Mouse (Mus musculus): ENCODE data around the gene Rgs8. TPM values are rescaled to one million over a fixed set of nuclear protein-coding genes. Genes with fewer than 3 reads are reported as not detected.

The Rgs8 gene
- total RNA-seq (2022): 10 to 100 TPM; 67.8 to 86.0 (median 75.7) TPM

DNA sequence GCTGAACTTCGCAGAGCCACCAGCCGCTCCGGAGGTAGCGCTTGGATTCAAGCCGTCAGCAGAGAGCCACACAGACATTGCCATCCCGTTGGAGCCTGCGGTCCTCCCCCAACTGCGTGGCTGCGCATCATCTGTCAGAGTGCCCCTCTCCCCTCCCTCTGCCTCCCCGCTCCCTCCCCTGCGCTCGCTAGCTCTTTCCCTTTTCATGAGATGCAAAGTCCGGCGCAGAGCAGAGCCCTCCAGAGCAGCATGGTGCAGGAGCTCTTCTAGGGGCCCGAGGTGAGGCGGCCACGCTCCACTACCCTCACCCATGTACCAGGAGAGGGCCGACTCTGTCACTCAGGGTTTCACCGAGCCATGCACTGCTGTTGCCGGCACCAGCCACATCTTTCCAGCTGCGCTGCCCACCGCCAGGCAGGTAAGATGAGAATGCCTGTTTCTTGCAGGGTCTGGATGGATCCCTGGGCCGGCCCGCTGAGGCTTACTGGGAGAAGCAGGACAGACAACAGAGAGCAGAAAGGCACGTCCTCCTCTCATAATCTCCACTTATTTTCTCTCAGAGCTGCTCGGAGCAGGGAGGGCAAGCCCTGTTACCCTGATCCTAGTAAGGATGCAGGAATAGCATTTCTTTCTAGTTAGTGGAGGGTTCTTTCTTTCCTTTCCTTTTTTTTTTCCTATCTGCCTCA is at the start of gene Rgs8:
Gene Rgs8 (plus strand): TSS at position 88 of the 686 bp plus-strand sequence.
- no peak for DNase-seq (ENCODE audit: low spot score in 2 of 2)

DNA sequence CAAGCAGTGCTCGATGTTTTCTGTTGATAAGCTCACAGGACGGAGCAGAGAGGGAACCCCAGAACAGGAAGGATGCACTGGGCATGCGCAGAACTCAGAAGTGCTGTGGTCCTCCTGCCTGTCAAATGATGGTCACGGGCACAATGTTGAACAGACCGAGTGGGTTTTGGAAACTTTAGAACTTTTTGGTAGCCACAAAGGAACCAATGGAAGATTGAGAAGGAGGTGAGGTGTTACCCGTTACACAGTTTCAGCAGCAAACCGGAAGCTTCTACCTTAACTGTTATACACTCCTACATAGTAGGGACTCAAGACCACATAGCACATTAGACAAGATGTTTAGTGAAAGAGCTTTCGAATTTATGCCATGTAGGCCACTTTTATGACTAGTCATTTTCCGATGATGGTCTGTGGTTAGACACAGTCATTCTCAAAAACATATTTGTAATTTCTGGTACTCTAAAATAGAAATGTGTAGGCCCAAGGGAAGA is 35.4 kb upstream of the Rgs8 start:
- no peak for DNase-seq (ENCODE audit: low spot score in 2 of 2)

DNA sequence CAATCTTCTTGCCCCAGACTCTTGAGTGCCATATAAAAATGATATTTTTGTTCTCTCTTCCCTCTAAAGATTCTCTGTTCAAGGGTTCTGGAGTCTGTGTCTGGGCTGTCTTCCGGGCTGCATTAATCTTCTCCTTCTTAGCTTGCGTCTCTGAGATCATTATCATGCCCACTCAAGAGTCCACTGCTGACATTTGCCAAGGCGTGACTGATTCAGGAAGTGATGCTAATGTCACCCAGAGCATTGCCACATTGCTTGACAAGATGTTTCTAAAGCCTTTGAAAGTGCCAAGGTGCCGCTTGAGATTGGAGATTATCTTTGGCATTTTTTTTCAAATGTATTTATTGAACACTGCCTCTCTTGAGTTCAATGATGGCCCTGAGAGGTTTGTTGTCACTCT is 29.8 kb upstream of the Rgs8 start:
- DNase-seq (ENCODE audit: low spot score in 2 of 2): no peak

DNA sequence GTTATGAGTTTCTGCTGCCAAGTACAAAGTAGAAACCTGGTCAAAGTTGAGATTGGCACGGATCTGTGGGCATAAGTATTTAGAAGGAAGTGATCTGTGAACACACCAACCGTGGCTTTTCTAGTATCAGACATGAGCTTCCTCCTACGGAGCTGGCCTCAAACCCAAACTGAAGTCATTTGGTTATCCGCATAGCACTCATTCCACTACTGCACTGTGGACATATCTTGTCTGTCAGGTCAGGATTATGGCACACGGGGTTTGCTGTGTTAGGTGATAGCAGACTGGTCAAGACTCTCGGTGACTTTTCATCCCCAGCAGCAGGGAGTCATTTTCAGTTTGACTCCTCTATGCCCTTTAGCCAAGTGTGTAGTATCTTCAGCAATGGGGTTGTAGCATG is 20.1 kb upstream of the Rgs8 start:
- DNase-seq (ENCODE audit: low spot score in 2 of 2): no peak

DNA sequence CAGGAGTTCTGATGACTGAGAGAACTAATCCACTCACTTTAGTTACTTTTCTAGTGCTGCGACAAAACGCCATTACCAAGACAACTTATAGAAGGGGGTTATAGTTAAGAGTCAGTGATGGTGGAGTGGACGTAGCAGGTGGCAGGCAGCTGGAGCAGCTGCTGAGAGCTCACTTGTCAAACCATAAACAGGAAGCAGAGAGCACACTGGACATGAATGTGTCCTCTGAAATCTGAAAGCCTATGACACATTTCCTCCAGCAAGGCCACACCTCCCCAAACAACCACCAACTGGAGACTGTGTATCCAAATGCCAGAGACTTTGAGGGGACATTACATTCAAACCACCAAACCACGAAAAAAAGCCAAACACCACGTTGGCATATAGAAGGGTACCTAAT is 17.8 kb upstream of the Rgs8 start:
- DNase-seq (ENCODE audit: low spot score in 2 of 2): no peak

DNA sequence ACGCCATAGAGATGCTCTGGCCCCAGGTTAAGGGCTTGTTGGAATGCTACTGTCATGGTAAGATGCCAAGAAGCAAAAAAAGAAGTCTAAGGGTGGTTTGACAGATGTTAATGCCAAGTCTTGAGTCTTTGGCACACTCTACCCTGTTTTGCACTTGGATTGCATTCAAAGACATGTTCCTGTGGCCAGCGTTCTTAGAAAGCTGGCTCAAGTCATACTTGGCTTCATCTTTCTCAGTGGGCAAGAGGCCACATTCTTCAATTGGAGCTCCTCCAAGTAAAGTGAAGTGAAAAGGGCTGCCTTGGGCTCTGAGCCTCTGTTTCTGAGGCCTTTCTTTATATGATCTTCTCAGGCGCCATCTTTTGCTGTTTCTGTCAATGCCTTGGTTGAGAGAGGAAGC is 17.3 kb upstream of the Rgs8 start:
- peak in 1 of 2 experiments; percentile 47 for DNase-seq (ENCODE audit: low spot score in 2 of 2)

DNA sequence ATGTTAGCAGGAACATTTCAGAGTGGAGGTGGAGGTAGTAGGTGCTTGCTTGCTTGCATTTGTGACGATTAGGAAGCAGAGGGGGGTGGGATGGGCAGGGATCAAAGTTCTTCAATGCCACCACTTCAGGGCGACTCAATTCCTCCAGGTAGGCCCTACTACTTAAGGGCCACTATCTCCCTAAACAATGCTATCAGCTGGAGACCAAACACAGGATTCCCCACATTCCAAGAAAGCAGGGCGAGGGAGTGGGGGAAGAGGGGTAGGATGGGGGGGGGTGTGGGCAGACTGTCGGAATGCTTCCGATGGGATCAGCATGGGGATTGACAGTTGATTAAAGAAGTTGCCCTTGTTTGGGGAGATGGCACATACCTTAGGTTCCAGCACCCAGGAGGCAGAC is 16.0 kb upstream of the Rgs8 start:
- DNase-seq (ENCODE audit: low spot score in 2 of 2): no peak

DNA sequence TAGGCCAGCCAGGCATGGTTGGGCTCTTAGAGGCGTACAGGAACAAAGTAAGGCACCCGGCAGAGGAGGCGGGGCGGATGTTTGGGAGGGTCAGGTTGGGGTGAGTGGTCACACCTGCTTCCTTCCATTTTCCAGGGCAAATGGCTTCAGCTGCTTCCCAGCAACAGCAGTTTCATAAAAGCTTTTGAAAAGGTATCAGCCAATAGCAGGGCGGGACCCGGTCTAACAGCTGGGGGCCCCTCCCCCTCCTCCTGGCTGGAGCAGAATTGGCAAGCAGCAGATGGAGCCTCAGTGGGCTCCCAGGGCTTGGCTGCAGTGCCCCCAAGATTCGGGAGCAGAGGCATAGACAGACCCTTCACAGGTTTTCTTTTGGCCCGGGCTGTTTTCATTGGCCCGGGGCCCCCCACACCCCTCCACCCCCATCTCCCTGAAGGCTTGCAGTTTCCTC is 11.3 kb upstream of the Rgs8 start:
- DNase-seq (ENCODE audit: low spot score in 2 of 2): no peak

DNA sequence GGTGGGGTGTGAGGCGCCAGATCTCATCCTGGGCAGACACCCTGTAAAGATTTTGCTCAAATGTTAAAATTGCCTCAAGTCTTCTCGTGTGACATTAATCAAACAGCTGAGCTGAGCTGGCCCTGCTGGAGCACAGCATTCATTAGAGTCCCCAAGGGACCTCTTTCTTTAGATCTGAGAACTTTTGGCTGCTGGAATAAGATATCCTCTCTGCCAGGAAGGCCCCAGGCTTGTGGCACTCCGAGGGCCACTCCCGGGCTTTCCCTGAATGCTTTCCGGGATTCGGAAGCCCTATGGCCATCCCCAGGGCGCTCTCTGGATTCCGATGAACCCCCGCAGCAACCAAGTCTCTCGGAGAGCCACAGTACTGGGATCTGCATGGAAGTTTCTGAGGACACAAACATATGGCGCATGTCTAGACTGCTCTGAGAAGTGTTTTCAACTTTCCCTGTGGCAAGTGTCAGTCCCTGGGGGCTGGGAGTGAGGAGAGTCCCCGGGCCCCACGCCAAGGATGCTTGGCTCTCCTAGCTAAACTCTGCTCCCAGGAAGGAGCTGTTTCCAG is 10.8 kb upstream of the Rgs8 start:
- peak in 1 of 2 experiments; percentile 53 for DNase-seq (ENCODE audit: low spot score in 2 of 2)

DNA sequence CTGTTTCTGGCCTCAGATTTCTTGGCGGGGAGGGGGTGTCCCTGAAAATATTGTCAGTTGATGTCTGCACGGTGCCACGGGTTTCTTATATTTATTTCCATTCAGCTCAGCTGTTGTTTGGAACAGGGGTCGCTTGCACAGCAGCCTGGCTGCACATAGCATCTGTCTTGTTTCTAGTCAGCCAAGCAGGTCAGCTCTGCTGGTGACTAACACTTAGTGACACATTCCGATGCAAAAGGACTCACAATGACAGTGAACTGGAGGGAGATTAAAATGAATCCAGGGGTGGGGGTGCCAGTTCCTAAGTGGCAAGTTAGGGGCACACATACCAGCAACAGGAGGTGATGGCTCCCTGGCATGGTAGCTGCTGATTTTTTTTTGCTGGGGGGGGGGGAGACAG is 849 bp downstream of the Rgs8 start:
- no peak for DNase-seq (ENCODE audit: low spot score in 2 of 2)

DNA sequence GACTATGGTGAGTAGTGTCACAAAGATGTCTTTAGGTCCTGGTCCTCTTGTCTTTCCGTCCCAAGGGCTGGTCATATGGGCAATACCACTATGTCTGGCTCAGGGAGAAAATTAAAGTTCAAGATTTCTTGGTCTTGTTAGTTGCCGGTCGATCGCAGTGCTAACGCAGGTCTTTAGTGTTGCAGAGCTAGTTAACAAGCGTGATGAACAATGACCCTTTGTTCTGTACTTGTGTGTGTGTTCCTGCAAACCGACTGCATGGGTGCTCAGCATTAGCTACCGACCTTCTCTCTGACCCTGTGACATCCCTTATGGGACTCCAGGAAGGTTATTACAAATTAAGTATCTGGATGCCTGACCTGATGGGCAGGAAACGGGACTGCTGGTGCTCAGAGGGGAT is 6.8 kb downstream of the Rgs8 start:
- DNase-seq (ENCODE audit: low spot score in 2 of 2): no peak

DNA sequence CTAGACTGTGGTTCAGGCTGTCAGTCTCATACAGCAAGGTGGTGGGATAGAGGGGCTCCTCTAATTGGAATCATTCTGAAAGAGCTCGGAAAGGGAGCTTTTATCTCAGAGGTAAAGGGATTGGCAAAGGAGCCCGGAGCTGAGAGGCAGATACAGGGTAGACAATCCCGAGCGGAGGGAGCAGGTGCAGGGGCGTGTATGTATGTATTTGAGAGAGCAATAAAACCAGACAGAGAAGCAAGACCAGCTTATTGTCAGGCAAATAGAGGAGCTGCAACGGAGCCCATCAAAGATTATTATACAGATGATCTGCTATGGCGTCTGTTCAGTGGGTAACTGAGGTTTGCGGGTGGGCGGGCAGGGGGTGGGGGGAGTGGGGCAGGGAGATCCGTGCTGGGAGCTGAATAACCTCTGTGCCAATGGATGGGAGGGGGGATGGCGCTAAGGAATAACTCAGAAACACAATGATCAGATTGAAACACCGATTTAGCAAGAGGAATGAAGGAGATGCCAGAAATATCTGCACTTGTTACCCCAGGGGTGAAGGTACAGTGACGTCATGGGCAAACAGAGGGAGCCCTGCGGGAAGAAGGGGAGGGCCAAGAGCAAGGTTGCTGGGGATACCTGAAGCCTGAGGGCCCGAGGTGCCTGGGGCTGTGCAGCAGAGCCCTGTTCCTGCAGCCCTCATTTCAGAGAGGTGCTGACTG is 8.3 kb downstream of the Rgs8 start:
- DNase-seq (ENCODE audit: low spot score in 2 of 2): no peak

DNA sequence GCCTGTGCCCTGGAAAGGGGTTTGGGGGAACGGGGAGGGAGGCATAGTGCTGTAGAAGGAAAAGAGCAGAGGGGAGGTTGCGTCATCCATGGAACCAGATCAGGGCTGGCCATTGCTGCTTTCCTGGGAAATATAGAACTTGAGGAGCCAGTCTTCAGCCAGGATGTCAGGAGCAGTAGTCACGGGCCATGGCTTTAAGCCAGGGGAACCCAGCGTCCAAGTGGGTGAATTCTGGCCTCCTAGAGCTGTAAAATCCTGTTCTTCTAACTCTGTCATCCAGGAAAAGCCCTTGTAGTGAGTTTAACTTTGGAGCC is 8.8 kb downstream of the Rgs8 start:
- no peak for DNase-seq (ENCODE audit: low spot score in 2 of 2)

DNA sequence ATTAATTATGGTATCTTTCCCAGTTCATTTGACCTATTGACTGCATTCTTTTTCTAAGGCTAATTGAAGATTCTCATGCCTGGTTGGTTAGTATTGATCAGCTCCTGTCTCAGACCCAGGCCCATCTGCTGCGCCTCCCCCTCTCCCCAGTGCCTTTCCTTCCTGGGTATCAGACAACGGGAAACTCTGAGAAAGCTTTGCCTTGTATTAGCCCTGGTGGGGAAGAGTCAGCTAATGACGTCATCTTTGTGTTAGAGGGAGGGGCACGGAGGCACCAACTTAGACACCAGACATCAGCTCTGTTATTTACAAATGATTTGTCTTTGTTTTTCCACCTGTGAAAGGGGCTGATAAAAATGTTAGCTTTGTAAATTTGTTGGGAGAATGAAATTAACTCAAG is 9.5 kb downstream of the Rgs8 start:
- DNase-seq (ENCODE audit: low spot score in 2 of 2): no peak

DNA sequence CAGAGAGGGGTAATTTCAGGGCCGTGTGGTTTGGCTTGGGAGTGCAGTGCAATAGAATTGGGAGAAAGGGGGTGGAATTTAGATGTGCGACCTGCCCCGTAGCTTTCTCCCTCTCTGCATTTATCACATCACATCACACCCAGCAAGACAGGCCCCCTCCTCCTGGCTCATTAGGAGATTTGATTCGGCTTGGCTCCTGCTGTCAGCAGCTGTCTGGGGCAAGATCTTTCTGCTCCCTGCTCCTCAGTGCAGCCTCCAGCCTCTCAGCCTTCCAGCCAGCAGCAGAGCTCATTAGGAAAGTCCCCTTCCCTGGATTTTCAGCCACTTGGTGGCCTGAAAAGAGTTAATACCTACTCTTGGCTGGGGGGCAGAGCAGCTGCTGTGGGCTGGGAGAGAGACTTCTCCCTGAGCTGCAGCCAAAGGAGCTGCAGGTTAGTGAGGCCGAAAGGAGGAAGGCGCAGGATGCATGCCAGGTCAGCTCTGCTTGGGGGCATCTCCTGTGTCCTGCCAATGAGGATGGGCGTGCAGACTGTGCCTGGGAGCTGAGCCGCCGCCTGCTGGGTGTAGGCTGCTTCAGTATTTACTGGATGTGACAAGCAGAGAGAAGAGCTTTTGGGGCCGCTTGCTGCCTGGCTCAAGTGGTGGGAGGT is 12.4 kb downstream of the Rgs8 start:
- peak in 1 of 2 experiments; percentile 59 for DNase-seq (ENCODE audit: low spot score in 2 of 2)

DNA sequence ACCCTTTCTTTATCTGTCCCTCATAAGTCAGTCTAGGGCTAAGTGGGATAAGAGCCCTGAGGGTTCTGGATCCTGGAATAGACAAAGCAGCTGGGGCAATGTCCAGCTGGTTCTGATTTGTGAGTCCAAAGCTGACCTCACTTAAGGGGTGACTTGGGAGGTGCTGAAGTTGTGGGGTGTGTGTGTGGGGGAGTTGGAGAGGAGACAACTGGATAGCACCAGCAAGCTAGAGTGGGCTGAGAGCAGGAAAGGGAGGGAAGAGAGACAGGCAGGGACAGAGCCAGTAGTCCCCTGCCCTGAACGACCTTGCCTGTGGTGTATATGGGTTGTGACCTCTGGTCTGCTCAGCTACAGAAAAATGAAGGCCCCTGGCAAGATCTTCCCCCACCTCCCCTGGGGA is 13.4 kb downstream of the Rgs8 start:
- DNase-seq (ENCODE audit: low spot score in 2 of 2): no peak

DNA sequence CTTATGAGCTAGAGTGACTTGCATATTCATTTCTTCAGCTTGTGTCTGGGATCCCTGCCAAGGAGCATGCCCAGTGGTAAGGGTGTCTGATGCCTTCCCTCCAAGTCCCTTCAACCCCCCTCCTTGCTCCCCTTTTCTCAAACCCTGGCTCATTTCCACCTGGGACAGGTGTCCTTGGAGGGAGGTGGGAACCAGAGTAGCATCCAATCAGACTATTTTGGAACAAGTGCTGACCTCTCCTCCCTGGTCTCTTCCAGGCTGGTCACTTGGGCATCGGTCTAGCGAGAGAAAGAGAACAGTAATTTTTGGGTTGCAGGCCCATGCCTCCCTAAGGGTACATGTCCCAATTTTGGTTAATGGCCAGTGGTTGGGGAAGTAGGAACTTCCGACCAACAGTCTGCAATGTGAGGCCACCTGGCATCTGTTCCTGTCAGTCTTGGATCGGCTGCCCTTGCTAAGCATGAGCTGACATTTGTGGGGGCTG is 14.5 kb downstream of the Rgs8 start:
- DNase-seq (ENCODE audit: low spot score in 2 of 2): no peak

DNA sequence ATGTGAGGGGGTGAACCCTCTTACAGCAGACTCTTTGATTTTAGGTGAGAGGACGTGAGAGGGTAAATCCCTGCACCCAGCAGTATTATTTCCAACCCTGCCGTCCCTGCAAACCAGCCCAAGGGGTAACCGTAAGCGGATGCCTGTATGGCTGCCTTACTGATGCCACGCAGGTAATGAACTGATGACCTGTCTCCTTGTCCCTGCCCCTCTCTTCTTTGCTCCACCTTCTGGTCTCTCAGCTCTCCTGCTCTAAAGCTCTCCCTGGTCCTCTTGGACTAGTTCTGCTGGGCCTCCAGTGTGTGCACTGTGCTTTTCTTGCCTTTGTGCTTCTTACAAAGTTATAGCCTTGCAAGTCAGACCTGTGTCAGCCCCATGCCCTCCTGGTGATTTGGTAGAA is 15.0 kb downstream of the Rgs8 start:
- no peak for DNase-seq (ENCODE audit: low spot score in 2 of 2)

DNA sequence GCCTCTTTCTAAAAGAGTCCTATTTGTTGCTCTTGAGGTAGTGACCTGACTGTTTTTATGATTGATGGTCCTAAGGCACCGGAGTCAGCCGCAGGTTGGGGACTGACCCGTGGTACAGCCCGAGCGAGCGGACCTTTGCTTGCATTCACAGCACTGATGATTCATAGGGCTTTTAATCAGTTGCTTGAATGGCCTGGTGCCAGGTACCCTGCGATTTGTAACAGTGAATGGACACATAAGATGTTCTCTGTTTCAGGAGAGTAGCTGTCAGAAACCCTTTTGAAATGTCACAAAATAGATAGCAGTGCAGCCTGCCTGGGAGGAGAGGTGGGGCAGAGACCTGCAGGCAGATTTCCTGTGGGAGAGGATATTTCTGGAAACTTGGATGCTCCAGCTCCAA is 16.3 kb downstream of the Rgs8 start:
- DNase-seq (ENCODE audit: low spot score in 2 of 2): no peak

DNA sequence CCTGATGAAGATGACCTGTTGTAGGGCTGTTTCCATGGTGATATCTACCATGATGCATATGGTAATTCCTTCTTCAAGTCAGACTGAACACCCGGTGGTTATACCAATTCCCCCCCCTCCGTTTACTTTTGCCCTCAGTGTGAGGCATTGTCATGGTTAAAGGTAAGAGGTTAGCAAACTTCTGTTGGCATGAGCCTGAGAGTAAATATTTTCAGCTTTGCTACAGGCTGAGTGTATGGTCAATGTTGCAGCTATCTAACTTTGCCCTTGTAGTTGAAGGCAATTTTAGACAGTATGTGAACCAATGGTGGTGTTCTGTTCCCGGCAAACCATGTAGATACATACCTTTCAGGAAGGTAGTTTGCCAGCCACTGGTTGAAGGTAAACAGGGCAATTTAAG is 16.9 kb downstream of the Rgs8 start:
- no peak for DNase-seq (ENCODE audit: low spot score in 2 of 2)

DNA sequence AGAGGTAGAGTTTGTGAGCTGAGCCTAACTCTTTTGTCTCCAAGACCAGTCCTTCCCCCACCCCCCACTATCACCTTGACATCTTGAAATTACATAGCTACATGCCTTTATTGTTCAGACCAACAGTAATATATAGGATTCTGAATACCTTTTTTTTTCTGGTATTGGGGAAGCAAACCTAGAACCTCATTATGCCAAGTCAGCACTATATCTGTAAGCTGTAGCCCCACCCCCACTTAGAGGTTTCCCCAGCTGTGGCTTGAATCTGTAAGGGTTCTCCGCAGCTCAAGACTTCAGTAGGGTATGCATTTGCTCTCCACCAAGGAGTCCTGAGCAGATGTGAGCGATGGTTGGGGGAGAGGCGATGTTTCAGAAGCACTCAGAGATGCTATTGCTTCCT is 18.5 kb downstream of the Rgs8 start:
- no peak for DNase-seq (ENCODE audit: low spot score in 2 of 2)

DNA sequence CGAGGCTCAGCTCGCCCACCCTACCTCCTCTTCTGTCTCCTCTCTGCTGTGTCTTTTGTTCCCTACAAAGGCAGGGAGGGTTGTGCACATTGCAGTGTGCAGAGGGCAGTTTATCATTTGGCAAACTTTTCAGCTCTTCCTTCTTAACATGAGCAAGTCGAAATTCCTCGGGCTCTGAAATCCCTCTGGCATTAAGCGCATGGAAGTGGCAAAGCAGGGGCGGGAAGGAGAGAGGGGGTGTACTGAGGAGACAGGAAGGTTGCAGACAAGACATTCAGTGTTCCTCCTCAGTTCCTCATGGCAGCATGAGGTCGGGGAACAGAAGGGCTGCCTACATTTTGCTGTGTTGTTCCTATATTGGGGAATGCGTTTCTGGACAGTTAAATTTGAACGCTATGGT is 19.9 kb downstream of the Rgs8 start:
- no peak for DNase-seq (ENCODE audit: low spot score in 2 of 2)

All from left cerebral cortex, adult 8-10 months (tissue).